Mouse (Mus musculus) ovary, adult 18-20 months (tissue): ENCODE measurements around the gene Gm20388.
"Not testable (repeated sequence)": the region's sequence is repeated elsewhere in the genome, so short reads cannot be mapped to it uniquely, and the experiment has no call there.

ENCODE experiments used
- DNase-seq: peaks from one replicate; pipeline ENCODE4 v3.0.0; 2022; ENCODE audit warnings: low spot score, mixed read lengths

Gene Gm20388

DNA sequence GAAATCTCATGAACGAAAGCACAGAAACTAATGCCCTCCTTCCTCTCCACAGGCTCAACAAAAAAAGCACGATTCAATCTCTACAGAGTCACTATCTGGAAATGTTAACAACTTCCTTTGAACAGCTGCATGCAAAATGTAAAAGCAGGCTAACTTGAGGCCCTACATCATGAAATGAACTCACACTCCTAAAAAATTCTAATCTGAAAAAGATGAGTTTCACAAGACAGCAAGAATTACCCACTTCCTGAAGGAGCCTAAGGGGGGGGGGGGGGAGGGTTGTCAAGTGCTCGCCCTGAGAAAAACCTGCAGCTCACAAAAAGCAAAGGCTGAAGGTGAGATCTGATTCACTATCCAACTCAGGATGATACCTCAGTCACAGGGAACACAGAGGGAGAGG, 3104.4 kb downstream of the Gm20388 start:
- DNase-seq: no peak

DNA sequence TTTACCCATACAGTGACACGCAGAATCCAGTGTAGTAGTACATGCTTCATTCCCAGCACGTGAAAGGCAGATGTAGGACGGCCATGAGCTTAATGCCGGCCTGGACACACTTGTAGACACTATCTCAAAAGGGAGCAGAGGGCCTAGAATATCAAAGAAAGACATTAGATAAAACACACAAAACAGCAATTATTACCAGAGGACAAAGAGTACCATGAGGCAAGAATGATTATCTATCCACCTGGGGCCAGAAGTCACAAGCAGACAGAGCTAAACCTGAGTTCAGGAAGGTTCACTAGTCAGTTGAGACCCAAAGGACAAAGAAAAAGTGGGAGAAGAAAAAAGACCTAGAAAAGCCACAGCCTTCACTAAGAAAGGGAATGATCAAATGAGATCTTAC, 3106.5 kb downstream of the Gm20388 start:
- no peak for DNase-seq

DNA sequence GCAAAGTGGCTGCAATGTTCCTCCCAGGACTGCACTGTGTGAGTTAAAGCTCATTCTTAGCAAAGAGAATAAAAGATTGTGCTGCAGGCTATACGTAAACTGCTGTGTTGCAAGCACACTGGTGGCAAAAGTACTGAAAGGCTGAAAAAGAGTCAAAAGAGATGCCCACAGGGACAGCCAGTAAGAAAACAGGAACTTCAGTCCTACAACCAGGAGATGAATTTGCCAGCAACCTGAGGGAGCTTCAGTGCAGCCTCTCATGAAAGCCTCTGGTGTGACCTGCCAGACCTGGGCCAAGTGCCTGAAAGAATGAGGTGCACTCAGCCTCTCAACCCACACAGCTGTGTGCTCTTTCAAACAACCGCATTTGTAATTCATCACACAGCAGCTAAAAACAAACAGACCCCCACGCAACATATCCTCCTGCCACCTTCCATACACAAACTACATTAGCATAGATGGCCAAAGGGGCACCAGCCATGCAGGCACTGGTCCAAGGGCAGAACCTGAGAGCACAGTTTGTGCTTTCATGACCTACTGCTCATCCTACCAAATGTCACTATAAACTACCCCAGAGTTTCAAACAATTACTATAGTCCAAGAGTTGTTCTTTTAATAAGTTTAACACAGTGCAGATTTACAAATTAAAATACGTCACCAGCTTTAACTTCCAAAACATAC, 3108.0 kb downstream of the Gm20388 start:
- DNase-seq: no peak

DNA sequence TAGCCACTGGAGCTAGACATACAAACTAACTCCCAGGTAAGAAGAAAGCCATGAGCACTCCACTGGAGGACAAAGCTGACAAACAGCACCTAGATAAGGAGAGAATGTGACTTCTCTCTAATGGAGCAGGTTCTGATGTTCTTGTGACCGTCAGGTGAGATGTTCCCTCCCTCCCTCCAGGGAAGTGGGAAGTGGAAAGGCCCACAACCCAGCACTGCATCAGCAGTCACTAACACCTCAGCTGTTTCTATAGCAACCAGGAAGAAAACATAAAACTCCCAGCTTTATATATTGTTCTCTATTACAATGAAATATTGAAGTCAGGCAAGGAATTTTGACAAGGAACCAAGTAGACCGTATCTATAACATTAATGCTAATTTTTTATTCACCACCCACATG, 3109.4 kb downstream of the Gm20388 start:
- DNase-seq: no peak

GRCm38 (mm10) chr8:123020859-123021258, 3110.2 kb downstream of the Gm20388 start:
- no peak for DNase-seq

GRCm38 (mm10) chr8:123021259-123021658, 3110.6 kb downstream of the Gm20388 start:
- DNase-seq: no peak

GRCm38 (mm10) chr8:123022727-123023126, 3112.1 kb downstream of the Gm20388 start:
- DNase-seq: no peak

GRCm38 (mm10) chr8:123024226-123024625, 3113.6 kb downstream of the Gm20388 start:
- no peak for DNase-seq

GRCm38 (mm10) chr8:123025951-123026351, 3115.3 kb downstream of the Gm20388 start:
- DNase-seq: no peak

DNA sequence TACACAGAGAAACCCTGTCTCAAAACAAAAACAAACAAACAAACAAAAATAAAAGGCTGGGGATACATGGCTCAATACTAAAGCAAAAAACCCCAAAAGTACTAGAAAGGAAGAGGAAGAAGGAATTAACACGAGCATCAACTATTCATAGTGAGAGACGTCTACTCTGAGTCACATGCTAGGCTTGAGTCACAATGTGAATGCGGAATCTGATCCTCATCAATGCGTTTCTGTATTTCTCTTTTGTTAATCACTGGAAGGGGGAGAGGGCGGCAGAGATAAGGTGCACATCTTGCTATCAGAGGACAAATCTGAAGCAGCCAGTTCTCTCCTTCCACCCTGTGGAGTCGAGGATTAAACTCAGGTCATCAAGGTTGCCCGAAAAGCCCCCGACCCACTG, 3117.1 kb downstream of the Gm20388 start:
- DNase-seq: no peak

DNA sequence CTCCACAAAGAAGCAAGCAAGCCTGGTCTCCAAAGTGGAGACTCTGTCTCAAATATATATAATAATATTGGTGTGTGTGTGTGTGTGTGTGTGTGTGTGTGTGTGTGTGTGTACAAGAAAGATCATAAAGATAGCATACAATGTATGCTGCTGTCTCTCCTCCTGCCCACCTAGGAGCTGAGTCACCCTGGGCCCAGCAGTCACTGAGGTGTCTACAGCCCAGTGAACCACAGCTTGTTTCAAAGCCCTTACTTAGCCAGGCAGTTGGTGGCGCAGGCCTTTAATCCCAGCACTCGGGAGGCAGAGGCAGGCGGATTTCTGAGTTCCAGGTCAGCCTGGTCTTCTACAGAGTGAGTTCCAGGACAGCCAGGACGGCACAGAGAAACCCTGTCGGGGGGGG, 3119.4 kb downstream of the Gm20388 start:
- not testable (repeated sequence) for DNase-seq

DNA sequence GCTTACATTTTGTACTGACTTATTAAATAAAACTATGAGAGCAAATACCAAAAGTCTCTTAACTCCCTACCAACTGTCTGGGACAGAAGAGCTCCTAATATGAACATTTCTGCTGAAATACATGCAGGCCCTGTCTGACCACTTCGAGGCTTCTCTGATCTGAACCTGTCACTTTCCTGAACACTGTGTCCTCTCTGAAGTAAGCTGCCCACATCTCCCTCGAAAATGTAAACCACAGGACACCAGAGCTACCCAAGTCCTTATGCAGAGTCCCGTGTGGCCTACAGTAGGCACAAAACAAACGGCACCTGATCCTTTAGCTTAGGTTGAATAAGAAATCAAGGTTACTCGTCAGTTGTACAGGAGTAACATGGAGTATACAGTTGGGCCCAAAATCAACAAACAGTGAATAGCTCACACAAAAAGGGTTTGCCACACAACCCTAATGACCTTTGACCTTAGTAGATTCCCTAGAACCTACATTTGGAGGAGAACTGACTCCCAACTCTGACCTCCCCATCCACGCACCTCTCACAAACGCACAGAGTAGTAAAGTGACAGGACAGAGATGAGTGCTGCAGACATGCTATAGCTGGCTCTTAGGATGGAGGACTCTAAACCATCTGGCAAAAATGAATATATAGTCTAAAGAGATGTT, 3120.8 kb downstream of the Gm20388 start:
- DNase-seq: no peak

DNA sequence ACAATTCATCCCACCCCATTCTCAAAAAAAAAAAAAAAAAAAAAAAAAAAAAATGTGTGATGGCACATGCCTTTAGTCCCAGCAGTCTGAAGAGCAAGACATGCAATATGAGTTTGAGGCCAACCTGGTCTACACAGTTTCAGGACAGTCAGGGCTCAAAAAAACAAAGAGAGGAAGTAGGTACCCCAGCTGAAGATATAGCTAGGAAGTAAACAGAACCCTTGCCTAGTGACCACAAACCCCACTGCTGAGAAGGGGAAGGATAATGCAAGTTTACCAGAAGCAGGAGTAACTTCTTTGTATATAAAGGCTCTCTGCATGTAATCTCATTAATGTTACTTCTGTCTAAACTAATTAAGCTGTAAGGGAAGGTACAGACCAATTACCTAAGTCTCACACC, 3122.1 kb downstream of the Gm20388 start:
- no peak for DNase-seq

DNA sequence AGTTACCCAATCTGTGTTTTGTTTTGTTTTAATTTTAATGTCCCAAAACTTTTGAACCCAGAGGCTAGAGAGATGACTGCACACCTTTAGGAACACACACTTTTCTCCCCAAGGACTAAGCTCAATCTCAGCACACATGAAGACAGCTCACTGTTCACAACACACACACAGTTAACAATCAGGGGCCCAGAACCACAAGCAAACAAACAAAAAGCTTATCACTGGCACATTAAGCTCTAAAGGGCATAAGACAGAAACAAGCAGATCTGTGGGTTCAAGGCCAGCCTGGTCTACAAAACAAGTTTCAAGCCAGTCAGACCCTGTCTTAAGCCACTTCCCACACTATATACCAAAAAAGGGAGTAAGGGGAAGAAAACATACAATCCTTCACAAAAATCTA, 3122.8 kb downstream of the Gm20388 start:
- no peak for DNase-seq

DNA sequence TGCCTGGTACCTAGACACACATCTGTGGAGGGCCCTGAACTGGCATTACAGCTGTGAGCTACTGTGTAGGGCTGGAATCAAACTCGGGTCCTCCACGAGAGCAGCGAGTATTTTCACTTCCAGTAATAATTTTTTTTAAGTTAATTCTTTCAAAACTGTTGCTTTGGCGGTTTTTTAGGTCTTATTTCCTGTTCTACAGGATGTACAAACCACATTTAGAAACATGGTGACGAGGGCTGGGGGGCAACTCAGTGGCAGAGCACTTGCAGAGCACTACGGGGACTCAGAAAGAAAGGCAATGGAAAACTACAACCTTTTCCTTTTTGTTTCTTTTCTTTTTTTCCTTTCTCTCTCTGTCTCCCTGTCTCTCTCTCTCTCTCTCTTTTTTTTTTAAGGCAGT, 3123.5 kb downstream of the Gm20388 start:
- no peak for DNase-seq

GRCm38 (mm10) chr8:123036956-123037355, 3126.3 kb downstream of the Gm20388 start:
- DNase-seq: no peak

DNA sequence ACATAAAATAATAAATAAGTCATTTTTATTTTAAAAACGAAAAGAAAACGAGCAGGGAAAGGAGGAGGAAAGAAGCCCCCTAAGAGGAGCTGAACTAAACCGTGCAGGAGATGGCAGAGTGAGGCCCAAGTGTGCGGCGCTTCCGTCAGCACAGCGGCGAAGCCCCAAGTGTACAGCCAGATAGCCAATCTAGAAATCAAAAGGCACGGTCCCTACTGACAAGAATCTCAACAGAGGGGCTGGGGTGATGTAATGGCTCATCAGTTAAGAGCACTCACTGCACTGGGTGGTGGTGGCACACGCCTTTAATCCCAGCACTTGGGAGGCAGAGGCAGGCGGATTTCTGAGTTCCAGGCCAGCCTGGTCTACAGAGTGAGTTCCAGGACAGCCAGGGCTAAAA, 3126.8 kb downstream of the Gm20388 start:
- no peak for DNase-seq

DNA sequence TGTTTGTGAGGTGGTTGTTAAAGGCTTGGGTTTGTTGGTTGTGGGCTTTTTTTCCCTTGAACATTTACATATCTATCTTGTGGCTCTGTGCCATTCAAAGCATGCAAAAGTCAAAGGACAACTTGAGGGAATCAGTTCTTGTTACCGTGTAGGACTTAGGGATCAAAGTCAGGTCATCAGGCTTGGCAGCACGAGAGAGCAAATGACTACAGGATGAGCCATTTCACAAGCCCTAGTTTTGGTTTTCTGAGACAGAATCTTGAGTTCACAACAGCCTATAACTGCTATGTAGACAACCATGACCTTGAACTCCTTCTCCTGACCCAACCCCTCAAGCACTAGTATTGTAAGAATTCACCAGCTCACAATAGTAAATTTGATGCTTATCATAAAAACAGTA, 3127.7 kb downstream of the Gm20388 start:
- no peak for DNase-seq

DNA sequence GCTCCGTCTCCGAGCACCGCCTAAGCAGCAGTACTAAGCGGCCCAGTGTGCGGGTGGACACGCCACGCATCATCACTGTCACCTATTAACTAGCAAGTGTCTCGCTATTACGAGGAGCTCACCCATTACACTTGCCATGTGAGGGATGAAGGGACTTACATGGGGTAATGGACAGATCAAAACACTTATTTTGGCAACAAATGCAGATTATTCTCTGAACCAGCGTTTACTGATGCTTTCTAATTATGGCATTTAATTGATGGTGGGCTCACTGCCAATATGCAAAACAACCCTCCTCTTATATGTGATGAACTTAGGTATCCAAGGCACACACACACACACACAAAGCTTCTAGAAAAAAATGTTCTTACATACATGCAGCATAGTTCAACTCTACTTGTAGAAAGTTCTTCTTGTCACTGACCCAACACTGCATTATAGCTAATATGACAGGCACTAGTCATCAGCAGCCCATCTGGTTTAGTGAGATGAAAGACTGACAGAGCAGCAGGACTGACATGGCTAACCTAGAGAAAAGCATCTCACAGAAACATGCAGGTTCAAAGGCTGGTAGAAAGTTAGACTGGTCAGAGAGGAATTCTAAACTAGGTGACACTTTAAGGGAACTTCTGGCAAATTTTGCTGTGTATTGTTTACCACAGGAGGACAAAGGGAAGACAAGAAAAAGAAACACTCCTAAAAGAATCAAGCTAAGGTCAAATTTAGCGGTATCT, 3128.9 kb downstream of the Gm20388 start:
- DNase-seq: no peak

DNA sequence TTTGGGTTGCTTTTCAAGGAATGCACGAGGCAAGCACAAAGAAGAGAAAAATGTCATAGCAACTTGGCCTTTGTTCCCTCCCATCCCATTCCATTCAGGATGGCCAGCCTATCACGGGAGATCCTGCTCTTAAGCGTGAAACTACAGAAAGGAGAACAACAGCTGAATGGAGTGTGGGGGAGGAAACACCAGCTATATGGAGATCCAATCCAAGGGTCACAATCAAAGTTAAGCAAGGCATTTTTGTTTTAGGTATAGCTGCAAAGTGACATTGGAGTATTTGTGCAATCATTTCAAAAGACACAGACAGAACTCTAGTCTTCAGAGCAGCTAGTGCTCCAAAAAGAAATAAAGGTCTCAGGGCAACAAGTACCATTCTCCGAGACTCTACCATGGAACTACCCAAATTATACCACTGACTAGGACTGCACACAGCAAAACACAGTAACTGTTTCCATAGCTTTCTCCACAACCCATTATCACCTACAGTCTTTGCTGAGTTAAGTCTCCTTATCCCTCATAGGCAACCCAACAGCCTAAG, 3129.5 kb downstream of the Gm20388 start:
- no peak for DNase-seq

DNA sequence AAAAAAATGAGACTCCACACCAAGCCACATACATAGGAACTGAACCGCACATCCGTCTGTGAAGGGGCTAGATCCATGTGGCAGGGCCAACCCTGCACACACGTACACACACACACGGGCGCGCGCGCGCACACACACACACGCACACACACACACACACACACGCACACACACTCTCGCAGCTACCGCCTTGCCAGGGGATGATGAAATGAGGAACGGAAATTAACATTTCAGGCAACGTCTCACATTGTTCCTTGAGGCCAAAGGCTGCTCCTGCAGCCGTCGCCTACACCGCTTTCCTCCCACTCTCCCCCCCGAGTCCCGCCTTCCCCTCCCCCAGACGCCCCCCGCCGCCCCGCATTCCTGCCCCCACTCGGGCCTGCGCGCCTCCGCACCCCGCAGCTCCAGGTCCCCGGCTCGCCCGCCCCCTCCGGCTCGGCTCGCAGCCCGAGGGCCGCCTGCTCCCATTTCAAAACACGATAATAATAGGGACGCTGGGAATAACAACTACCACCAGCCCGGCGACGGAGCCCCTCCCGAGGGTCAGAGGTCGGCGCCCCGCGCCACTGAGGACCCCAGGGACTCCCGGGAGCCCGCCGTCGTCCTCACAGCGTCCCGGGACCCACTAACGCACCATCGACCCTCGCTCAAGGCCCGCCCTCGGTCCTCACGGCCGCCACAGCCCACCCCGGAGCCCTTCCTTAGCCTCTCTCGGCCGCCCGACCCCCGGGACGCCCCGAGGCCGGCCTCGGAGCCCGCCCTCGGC, 3130.6 kb downstream of the Gm20388 start:
- peak; percentile 29 for DNase-seq

DNA sequence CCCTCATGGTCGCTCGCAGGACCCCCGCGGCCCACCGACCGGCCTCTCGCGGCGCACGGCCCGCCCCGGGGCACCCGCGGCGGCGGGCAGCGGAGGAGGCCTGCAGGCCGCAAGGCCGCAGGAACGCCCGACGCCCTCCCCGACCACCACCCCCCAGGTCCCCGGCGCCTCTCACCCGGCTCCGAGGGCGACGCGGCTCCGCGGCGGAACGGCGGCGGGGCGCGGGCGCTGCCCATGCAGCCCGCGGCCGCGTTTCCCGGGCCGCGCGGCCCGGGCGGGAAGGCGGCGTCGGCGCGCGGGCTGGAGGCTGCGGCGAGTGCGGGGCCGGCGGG, 3131.1 kb downstream of the Gm20388 start:
- DNase-seq: no peak
